In the genomic region with DNA sequence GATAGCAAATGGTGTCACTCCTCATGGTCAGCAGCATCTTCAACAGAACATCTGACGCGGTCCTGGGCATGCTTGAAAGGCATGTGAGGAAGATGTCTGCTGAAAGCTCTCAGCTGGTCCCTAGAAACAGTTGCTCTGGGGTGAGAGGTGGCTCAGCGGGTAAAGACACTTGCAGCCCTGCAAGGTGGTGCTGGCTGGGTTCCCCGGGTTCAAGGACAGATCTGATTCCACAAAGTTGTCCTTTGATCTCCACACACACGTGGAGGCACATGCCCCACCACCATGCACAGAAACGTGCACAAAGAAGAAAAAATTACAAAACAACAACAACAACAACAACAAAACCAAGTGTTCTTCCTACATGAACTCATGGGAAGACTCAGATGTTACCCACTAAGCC, we compare ENCODE assay signal across 28 mouse cellular contexts.
"Had no signal": no experiment of that assay in that cellular context is flagged by ENCODE, and none has a peak within 500 bp of the region (broad histone marks: within the 10 kb centered on the region; RNA-seq: fewer than 3 reads in every experiment).

No protein-coding gene starts in this region.

- H3K9me3 ChIP-seq: heart, embryonic 13.5 days; heart, embryonic 15.5 days; hindbrain, embryonic 10.5 days; hindbrain, embryonic 12.5 days; intestine, embryonic 15.5 days; limb, embryonic 10.5 days; limb, embryonic 12.5 days had no signal

- H3K27ac ChIP-seq: gastrocnemius, adult 2 months; heart, adult 2 months; heart, embryonic 13.5 days; heart, embryonic 15.5 days; hindbrain, embryonic 10.5 days; hindbrain, embryonic 12.5 days; hindbrain, embryonic 14.5 days; intestine, embryonic 15.5 days; layer of hippocampus, adult 2 months; left cerebral cortex, adult 2 months; limb, embryonic 10.5 days; limb, embryonic 12.5 days; liver, embryonic 14.5 days had no signal

- DNase-seq: gastrocnemius, adult 2 months; gastrocnemius, postnatal 10 days; gastrocnemius, postnatal 25 days; heart, adult 2 months; heart, postnatal 14 days; heart, postnatal 36 days; kidney, adult 18-20 months; kidney, adult 8-10 months; kidney, postnatal 10 days; kidney, postnatal 25 days; kidney, postnatal 4 days; liver; liver, postnatal 0 days; lung, adult 2 months had no signal

- H3K4me2 ChIP-seq: heart, embryonic 11.5 days; heart, embryonic 13.5 days; heart, embryonic 15.5 days; hindbrain, embryonic 12.5 days; hindbrain, embryonic 14.5 days; intestine, embryonic 15.5 days; limb, embryonic 12.5 days had no signal

- H3K4me1 ChIP-seq: heart, embryonic 13.5 days; intestine, embryonic 15.5 days had no signal

- H3K4me3 ChIP-seq: gastrocnemius, adult 2 months; heart, adult 2 months; heart, embryonic 13.5 days; heart, embryonic 15.5 days; hindbrain, embryonic 10.5 days; hindbrain, embryonic 12.5 days; intestine, embryonic 15.5 days; layer of hippocampus, adult 2 months; left cerebral cortex, adult 2 months; limb, embryonic 10.5 days; limb, embryonic 12.5 days had no signal

- H3K27me3 ChIP-seq: heart, embryonic 13.5 days; heart, embryonic 15.5 days; hindbrain, embryonic 12.5 days; intestine, embryonic 15.5 days; limb, embryonic 12.5 days had no signal

- ATAC-seq: inflammation-experienced regulatory T-cells, adult 6 months; intestine, embryonic 15.5 days; intestine, postnatal 0 days; liver, postnatal 0 days had no signal

- H3K9ac ChIP-seq: heart, embryonic 13.5 days; heart, embryonic 15.5 days; hindbrain, embryonic 12.5 days; hindbrain, embryonic 14.5 days; intestine, embryonic 15.5 days; limb, embryonic 12.5 days; liver, embryonic 14.5 days; liver, postnatal 0 days had no signal

- H3K36me3 ChIP-seq: heart, embryonic 13.5 days; heart, embryonic 15.5 days; hindbrain, embryonic 10.5 days; hindbrain, embryonic 12.5 days; intestine, embryonic 15.5 days; limb, embryonic 10.5 days; limb, embryonic 12.5 days had no signal
